Mouse (Mus musculus): ENCODE results near the gene Nyap1. TPM values are rescaled to one million over a fixed set of nuclear protein-coding genes. Genes with fewer than 3 reads are reported as not detected.

The Nyap1 gene
- polyA plus RNA-seq, 2 experiments, result 1.2 to 19.7 TPM

- Histone ChIP-seq H3K4me3 (replicated peaks; ENCODE audit: low read length) (no peak overlapping the region), H3K27ac (replicated peaks; ENCODE audit: low read depth, low read length) (no peak overlapping the region), H3K36me3 (ENCODE audit: control insufficient read depth, insufficient read depth, low read length) (no peaks in the 10 kb centered on the region), H3K9me3 (ENCODE audit: control insufficient read depth, low read length) (no peaks in the 10 kb centered on the region), H3K4me2 (replicated peaks; ENCODE audit: low read depth, low read length, severe bottlenecking) (no peak overlapping the region), H3K27me3 (ENCODE audit: control insufficient read depth, insufficient read depth, low read length) (no peaks in the 10 kb centered on the region), H3K4me1 (ENCODE audit: control insufficient read depth, insufficient read depth, low read length) (no peaks in the 10 kb centered on the region), H3K9ac (ENCODE audit: low read depth, low read length, severe bottlenecking) (no peak overlapping the region)
- TF ChIP-seq POLR2A (IDR thresholded peaks at IDR 0.05; ENCODE audit: borderline replicate concordance, extremely low read depth, insufficient read depth, insufficient read length), result no peak
- no peak for ATAC-seq (ENCODE audit: low FRiP score, low read depth)
- 54% methylated on average over 3 of the region's 3 CpGs for WGBS
- DNase-seq (ENCODE audit: low spot score), result no peak
Observed at GRCm38 (mm10) chr5:137766270-137766669, 24.9 kb upstream of the Nyap1 start.

- WGBS, result 55% methylated on average over 9 of the region's 9 CpGs
- TF ChIP-seq POLR2A (IDR thresholded peaks at IDR 0.05; ENCODE audit: borderline replicate concordance, extremely low read depth, insufficient read depth, insufficient read length), result no peak
- H3K36me3 ChIP-seq (ENCODE audit: control insufficient read depth, insufficient read depth, low read length), result peaks cover 3% of the 10 kb centered on the region
Observed at GRCm38 (mm10) chr5:137764609-137765340, 23.4 kb upstream of the Nyap1 start.

GRCm38 (mm10) chr5:137759971-137760412 lies 18.6 kb upstream of the Nyap1 start:
- Histone ChIP-seq H3K36me3 (ENCODE audit: control insufficient read depth, insufficient read depth, low read length) (peaks cover 44% of the 10 kb centered on the region), H3K9me3 (ENCODE audit: control insufficient read depth, low read length) (no peaks in the 10 kb centered on the region), H3K27ac (replicated peaks; ENCODE audit: low read depth, low read length) (no peak overlapping the region), H3K4me3 (replicated peaks; ENCODE audit: low read length) (no peak overlapping the region), H3K9ac (ENCODE audit: low read depth, low read length, severe bottlenecking) (no peak overlapping the region), H3K4me1 (ENCODE audit: control insufficient read depth, insufficient read depth, low read length) (no peaks in the 10 kb centered on the region), H3K4me2 (replicated peaks; ENCODE audit: low read depth, low read length, severe bottlenecking) (no peak overlapping the region), H3K27me3 (ENCODE audit: control insufficient read depth, insufficient read depth, low read length) (no peaks in the 10 kb centered on the region)
- 40% methylated on average over 4 of the region's 4 CpGs for WGBS
- DNase-seq (ENCODE audit: low spot score), result peak; percentile 80
- no peak for TF ChIP-seq POLR2A (IDR thresholded peaks at IDR 0.05; ENCODE audit: borderline replicate concordance, extremely low read depth, insufficient read depth, insufficient read length)
- peak; percentile 72 for ATAC-seq (ENCODE audit: low FRiP score, low read depth)

More at GRCm38 (mm10) chr5:137764609-137765340, 23.4 kb upstream of the Nyap1 start:
- DNase-seq (ENCODE audit: low spot score), result no peak
- H3K4me2 ChIP-seq (replicated peaks; ENCODE audit: low read depth, low read length, severe bottlenecking), result no peak overlapping the region
- H3K27ac ChIP-seq (replicated peaks; ENCODE audit: low read depth, low read length), result no peak overlapping the region
- no peaks in the 10 kb centered on the region for H3K9me3 ChIP-seq (ENCODE audit: control insufficient read depth, low read length)
- H3K9ac ChIP-seq (ENCODE audit: low read depth, low read length, severe bottlenecking), result no peak overlapping the region
- no peaks in the 10 kb centered on the region for H3K27me3 ChIP-seq (ENCODE audit: control insufficient read depth, insufficient read depth, low read length)
- ATAC-seq (ENCODE audit: low FRiP score, low read depth), result no peak
- H3K4me1 ChIP-seq (ENCODE audit: control insufficient read depth, insufficient read depth, low read length), result no peaks in the 10 kb centered on the region
- no peak overlapping the region for H3K4me3 ChIP-seq (replicated peaks; ENCODE audit: low read length)

GRCm38 (mm10) chr5:137758921-137759534 lies 17.6 kb upstream of the Nyap1 start:
- H3K9ac ChIP-seq (ENCODE audit: low read depth, low read length, severe bottlenecking), result no peak overlapping the region
- H3K4me2 ChIP-seq (replicated peaks; ENCODE audit: low read depth, low read length, severe bottlenecking), result no peak overlapping the region
- H3K9me3 ChIP-seq (ENCODE audit: control insufficient read depth, low read length), result no peaks in the 10 kb centered on the region
- 91% methylated on average over 19 of the region's 19 CpGs for WGBS
- H3K27me3 ChIP-seq (ENCODE audit: control insufficient read depth, insufficient read depth, low read length), result no peaks in the 10 kb centered on the region
- H3K4me1 ChIP-seq (ENCODE audit: control insufficient read depth, insufficient read depth, low read length), result no peaks in the 10 kb centered on the region
- no peak overlapping the region for H3K4me3 ChIP-seq (replicated peaks; ENCODE audit: low read length)
- DNase-seq (ENCODE audit: low spot score) (no peak), ATAC-seq (ENCODE audit: low FRiP score, low read depth) (no peak)
- TF ChIP-seq POLR2A (IDR thresholded peaks at IDR 0.05; ENCODE audit: borderline replicate concordance, extremely low read depth, insufficient read depth, insufficient read length), result no peak
- H3K36me3 ChIP-seq (ENCODE audit: control insufficient read depth, insufficient read depth, low read length), result peaks cover 48% of the 10 kb centered on the region
- H3K27ac ChIP-seq (replicated peaks; ENCODE audit: low read depth, low read length), result no peak overlapping the region

GRCm38 (mm10) chr5:137757887-137758286 lies 16.5 kb upstream of the Nyap1 start:
- Histone ChIP-seq H3K4me3 (replicated peaks; ENCODE audit: low read length) (no peak overlapping the region), H3K4me2 (replicated peaks; ENCODE audit: low read depth, low read length, severe bottlenecking) (no peak overlapping the region), H3K9me3 (ENCODE audit: control insufficient read depth, low read length) (no peaks in the 10 kb centered on the region), H3K27ac (replicated peaks; ENCODE audit: low read depth, low read length) (no peak overlapping the region), H3K27me3 (ENCODE audit: control insufficient read depth, insufficient read depth, low read length) (no peaks in the 10 kb centered on the region), H3K36me3 (ENCODE audit: control insufficient read depth, insufficient read depth, low read length) (peaks cover 60% of the 10 kb centered on the region), H3K9ac (ENCODE audit: low read depth, low read length, severe bottlenecking) (no peak overlapping the region), H3K4me1 (ENCODE audit: control insufficient read depth, insufficient read depth, low read length) (no peaks in the 10 kb centered on the region)
- 81% methylated on average over 6 of the region's 6 CpGs for WGBS
- no peak for ATAC-seq (ENCODE audit: low FRiP score, low read depth)
- TF ChIP-seq POLR2A (IDR thresholded peaks at IDR 0.05; ENCODE audit: borderline replicate concordance, extremely low read depth, insufficient read depth, insufficient read length), result no peak
- DNase-seq (ENCODE audit: low spot score), result no peak
